Mouse (Mus musculus) spleen, embryonic (tissue): Measurements from ENCODE around the gene Tmem273.

Experiments used
- CTCF ChIA-PET: fragments of 350-600 bp; sonication (Branson Sonifier 250); formaldehyde crosslinking; loops from one replicate; lab custom pipeline; 2022; lab: Charles Lee

The Tmem273 gene

GRCm38 (mm10) chr14:32810111-32810510 is 24.3 kb downstream of the Tmem273 start:
- CTCF ChIA-PET: no interaction called here

GRCm38 (mm10) chr14:32812429-32812828 is 26.7 kb downstream of the Tmem273 start:
- CTCF ChIA-PET: no interaction called here

DNA sequence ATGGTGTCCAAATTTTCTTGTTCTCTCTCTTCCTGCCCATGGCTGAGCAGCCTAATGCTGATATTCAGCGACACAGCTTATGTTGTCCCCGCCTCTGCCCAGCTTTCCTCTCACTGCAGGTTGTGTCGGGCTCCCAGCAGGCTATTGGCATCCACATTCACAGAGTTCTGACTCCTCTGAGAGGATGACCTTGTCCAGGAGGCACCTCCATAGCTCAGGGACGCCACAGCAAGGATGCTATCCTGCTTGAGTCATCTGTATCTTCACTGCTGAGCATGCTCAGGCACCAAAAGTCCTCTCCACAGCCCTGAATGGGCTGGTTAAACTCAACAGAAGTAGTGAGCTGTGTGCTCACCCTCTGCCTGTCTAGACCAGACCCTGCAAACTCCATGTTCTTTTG is 29.2 kb downstream of the Tmem273 start:
- CTCF ChIA-PET: no interaction called here

DNA sequence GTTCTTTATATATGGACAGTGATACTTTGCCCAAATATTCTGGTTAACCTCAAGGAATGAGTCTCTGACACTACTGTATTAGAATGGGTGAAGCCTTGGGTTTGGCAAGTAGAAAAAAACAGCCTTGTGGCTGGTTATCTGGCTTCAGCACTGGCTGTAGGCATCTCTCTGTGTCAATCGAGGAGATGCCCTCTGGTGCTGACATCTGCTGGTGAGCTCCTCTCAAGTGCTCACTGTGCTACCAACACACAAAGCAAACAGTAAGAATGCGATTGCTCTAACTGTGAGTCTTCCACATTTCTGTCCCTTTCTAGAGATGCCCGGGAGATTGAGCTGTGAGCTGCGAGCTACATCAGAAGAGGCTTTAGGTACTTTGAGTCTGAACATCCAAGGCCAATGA is 30.8 kb downstream of the Tmem273 start:
- CTCF ChIA-PET: no interaction called here

DNA sequence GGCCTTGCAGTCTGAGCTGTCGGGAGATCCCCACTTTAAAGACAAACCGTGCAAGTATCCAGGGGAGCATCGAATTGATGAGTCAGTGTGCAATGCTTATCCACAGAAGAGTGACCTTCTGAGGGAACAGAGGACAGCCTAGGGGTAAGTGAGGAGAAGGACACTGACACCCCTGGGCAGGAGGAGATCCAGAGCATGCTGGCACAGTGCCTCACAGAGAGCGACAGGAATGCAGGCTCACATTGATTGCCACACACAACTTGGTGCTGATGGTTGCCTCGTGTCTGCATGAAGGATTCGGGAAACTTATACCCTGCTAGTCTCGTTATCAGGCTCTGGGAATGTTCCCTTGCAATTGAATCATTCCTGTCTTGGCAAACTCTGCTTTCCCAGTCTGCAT is 31.5 kb downstream of the Tmem273 start:
- CTCF ChIA-PET: no interaction called here

- CTCF ChIA-PET: no interaction called here
These were observed 33.5 kb downstream of the Tmem273 start for GRCm38 (mm10) chr14:32819297-32819696.

- CTCF ChIA-PET: no interaction called here
These were observed 37.0 kb downstream of the Tmem273 start for GRCm38 (mm10) chr14:32822812-32823211.

DNA sequence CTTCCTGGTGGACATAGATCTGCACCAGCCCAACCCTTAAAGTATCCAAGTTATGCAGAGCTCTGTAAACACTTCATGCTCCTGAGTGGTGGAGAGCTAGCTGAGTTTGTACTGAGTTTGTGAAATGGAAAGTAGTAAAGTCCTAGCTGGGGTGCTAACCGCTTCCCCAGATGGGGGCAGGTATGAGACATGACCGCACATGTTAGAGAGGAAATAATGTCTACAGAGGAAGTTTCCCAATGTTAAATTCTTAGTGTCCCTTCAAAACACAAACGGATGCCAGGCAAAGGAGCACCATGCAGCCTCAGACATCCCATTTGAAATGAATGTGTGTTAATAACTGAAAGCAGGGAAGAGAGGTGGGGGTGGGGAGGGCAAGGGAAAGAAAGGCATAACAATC is 38.1 kb downstream of the Tmem273 start:
- CTCF ChIA-PET: no interaction called here

GRCm38 (mm10) chr14:32824267-32825150 is 38.7 kb downstream of the Tmem273 start:
- CTCF ChIA-PET: no interaction called here

DNA sequence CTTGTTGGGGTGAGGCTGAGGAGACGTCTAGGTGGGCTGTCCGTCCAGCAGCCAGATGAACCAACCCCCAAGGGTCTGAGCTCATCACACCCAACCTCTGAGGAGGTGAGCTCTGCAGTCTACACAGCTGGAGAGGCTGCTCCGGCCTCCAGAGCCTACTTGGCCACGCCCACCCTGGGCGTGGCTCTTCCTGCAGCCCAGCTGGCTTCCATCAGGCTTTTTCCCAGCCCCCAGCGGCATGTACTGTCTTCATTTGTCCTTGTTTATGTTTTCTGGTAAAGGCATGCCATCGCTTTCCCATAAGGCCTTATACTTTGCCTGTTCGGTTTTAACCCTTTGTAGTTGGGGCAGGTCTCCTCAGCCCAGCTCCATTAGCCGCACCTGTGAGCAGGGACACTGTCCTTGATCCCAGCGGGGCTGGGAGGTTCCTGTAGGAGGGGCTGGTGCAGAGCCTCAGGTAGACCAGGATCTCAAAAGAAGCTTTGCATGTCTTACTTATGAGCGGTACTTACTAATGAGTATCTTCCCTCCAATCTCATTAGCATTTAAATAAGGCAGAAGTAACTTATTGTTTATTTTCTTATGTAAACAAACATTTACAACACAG is 39.8 kb downstream of the Tmem273 start:
- CTCF ChIA-PET: no interaction called here

DNA sequence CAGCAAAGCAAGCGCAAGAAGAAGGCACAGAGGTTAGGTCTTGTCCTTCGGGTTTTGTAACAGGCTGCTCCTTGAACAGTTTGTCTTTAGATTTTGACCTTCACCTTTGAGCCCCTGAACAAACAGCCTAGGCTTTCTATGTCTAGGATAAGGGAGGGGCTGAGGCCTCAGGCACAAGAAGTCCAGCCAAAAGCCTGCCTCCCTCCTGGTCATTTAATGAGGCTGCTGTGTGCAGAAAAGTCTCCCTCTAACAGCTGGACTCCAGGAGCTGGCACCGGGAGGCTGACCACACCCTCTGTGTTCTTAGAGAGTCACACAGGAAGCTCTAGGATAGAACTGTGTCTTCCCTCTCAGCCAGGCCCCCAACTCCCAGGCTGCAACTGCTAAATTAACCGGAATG is 41.4 kb downstream of the Tmem273 start:
- CTCF ChIA-PET: no interaction called here

- CTCF ChIA-PET: no interaction called here
These were observed 42.4 kb downstream of the Tmem273 start for GRCm38 (mm10) chr14:32827994-32828650.

DNA sequence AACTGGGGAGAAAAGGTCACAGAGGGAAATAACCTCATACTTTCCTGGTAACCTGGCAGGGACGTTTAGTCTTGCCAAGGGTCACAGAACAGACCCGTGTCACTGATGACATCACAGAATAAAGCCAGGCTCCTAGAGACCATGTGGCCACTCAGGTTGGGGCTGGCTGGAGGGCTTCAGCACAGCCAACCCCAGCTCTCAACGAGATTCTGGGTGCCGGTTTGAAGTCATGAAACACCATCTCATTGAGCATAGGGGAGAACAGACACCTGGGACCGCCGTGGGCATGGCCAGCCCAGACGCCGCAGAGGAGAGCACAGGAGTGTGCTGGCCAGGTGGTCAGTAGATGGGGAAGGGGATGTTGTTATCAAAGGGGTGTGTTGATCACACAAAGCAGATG is 48.1 kb downstream of the Tmem273 start, which contains the start of gene Fam170b:
Gene Fam170b, plus strand, starts transcription at position 116 of the 400 bp plus-strand sequence.
- CTCF ChIA-PET: no interaction called here

- CTCF ChIA-PET: no interaction called here
These were observed 49.4 kb downstream of the Tmem273 start for GRCm38 (mm10) chr14:32835181-32835580.

DNA sequence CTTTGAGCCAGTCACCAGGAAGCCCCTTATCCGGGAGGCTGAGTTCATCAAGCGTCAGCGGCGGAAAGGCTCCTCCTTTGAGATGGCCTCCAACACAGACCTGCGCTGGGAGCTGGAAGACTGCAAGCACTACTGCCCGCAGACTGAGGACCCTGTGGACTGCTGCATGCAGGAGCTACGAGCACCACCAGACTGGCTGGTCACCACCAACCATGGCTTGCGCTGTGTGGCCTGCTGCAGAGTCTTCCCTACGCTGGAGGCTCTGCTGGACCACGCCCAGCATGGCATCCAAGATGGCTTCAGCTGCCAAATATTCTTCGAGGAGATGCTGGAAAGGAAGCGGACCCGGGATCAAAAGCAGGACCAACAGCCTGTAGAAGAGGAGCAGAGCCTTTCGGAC is 49.8 kb downstream of the Tmem273 start:
- CTCF ChIA-PET: no interaction called here

DNA sequence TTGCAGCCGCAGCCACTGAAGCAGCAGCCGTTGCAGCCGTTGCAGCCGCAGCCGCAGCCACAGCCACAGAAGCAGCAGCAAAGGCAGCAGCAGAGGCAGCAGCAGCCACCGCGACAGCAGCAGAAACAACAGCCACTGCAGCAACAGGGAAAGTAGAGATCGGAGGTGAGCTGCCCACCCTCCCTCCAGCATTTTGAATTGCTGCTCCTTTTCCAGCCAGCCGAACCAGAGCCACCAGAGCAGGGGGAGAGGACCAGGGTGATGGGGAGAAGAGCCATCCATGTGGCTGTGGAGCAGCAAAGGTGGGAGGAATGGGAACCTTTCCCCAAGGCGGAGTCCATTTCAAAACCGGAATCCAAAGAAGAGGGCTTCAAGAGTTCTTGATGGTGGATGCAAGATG is 50.4 kb downstream of the Tmem273 start:
- CTCF ChIA-PET: no interaction called here

DNA sequence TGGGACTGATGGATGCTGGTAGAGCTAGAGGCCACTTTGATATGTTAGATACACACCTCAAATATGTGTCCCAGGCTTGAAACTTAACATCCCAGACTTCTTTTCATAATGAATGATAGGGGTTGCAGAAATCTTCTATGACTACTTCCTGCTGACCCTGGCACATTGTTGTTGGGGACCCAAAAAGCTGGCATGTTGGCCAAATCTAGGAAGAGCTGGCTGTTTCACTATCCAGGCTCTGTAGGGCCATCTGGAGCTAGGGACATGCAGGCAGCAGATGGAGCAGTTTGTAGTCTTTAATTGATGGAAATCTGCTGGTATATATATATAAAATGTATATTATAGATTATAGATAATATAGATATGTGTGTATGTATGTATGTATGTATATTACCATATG is 56.3 kb downstream of the Tmem273 start:
- CTCF ChIA-PET: interaction anchor here (0.7 kb wide), 1 partner anchor 12 kb away, joined by 5 read pairs; no protein-coding TSS in a partner anchor

DNA sequence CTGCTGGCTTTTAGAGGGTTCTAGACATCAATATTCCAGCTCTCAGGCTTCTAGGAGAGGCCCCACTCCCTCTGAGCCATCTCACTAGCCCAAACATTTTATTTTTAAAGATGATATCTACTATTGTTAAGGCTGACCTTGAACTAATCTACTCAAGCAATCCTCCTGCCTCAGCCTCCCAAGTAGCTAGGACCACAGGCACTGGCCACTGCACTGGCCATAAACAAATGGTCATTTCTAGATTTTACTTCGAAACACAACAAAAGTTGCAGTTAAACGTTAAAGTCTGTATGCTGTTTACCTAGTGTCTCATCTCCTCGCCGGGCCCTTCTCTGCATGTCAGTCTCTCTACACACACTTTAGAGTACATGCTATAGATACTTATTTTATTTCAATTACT is 68.3 kb downstream of the Tmem273 start:
- CTCF ChIA-PET: interaction anchor here (0.6 kb wide), 1 partner anchor 12 kb away, joined by 5 read pairs; no protein-coding TSS in a partner anchor

DNA sequence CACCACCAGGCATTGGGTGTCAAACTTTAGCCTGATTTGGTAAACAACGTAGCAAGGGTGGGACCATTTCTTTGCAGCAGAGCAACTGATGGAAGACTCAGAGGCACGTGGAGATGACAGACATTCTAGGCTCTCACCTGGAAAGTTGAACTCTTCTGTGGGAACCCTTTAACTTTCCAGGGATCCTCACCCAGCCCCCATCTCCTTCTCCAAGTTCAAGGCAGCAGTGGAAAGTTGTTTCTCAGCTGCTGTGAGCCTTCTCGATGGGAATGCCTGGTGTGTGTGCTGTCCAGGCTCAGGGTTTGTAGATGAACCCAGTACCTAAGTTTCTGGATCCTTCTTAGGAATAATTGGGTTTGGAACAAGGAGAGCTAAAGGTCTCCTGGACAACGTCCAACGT is 70.5 kb downstream of the Tmem273 start:
- CTCF ChIA-PET: no interaction called here

DNA sequence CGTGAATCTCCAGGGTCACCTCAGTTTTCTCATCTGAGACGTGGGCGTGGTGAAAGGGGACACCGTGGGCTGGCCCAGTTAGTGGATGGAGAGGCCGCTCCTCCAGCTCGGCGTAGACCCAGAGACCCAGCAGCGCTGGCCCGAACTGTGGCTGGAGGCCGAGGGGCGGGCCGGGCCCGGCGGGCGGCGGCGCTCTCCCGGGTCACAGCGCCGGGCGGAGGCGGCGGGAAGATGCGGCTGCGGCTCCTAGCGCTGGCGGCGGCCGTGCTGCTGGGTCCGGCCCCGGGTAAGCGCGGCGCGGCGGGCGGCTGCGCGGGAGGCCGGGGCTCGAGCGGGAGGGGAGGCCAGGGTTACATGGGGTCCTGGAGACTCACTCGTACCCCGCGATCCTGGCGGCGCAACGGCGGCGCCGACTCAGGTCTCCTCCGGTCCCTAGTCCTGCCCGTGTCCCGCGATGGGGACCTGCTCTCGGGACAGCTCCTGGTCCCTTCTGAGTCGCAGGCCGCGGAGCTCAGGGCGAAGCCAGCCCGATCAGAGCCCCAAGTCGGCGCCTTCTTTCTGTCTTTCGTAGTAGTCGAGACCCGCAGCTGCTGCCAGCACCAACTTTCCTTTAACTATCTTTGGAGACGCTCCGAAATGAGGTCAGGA is 71.0 kb downstream of the Tmem273 start, which contains the start of gene Vstm4:
Gene Vstm4, plus strand, starts transcription at position 76 of the 648 bp plus-strand sequence.
- CTCF ChIA-PET: no interaction called here

GRCm38 (mm10) chr14:32858361-32858760 is 72.6 kb downstream of the Tmem273 start:
- CTCF ChIA-PET: no interaction called here
